Mouse (Mus musculus) CH12.LX (cell line): ENCODE data around the gene Hist1h3g. TPM values are rescaled to one million over a fixed set of nuclear protein-coding genes. Genes with fewer than 3 reads are reported as not detected.

Experiments used
- DNase-seq: peaks from one replicate; pipeline ENCODE4 v3.0.0-alpha.2; 2013; ENCODE audit errors: extremely low read depth
- H3K27ac ChIP-seq: 2 replicates; pipeline ENCODE4 v1.5.1; 2012; ENCODE audit warnings: low read depth, mild to moderate bottlenecking, control low read depth, moderate library complexity; ENCODE audit not compliant: insufficient read depth
- H3K27me3 ChIP-seq: replicated peaks from 2 replicates; pipeline ENCODE3; 2012; ENCODE audit warnings: inconsistent platforms
- H3K36me3 ChIP-seq, 2 experiments: replicated peaks in 1 of 2; 2 replicates each; pipeline versions ENCODE3 to v1.6.1; 2012; ENCODE audit warnings: inconsistent platforms in 1 of 2, low read length in 1 of 2, mild to moderate bottlenecking in 1 of 2, mixed read lengths in 1 of 2, moderate library complexity in 1 of 2; ENCODE audit not compliant: control insufficient read depth in 1 of 2, insufficient read depth in 1 of 2
- H3K4me1 ChIP-seq, 2 experiments: 2 replicates each; pipeline ENCODE4 v1.6.1; 2012; ENCODE audit warnings: inconsistent platforms in 1 of 2, moderate library complexity in 1 of 2; ENCODE audit not compliant: insufficient read depth in 2 of 2, control insufficient read depth in 1 of 2
- H3K4me2 ChIP-seq: 2 replicates; pipeline ENCODE4 v1.6.1; 2012; ENCODE audit warnings: low read depth, mild to moderate bottlenecking, control low read depth; ENCODE audit not compliant: poor library complexity, insufficient read depth, severe bottlenecking
- H3K4me3 ChIP-seq, 3 experiments: fragments of 150-350 bp in 1 of 3; sonication (generic) in 1 of 3; replicated peaks in 1 of 3; 2 replicates each; pipeline versions ENCODE3 to v1.5.1; 2011 to 2012; ENCODE audit warnings: low read depth in 2 of 3, low read length in 2 of 3, mild to moderate bottlenecking in 2 of 3, moderate library complexity in 2 of 3, control low read depth in 1 of 3, improper control_type of control experiment in 1 of 3, inconsistent platforms in 1 of 3, mixed read lengths in 1 of 3; ENCODE audit not compliant: poor library complexity in 1 of 3
- H3K79me2 ChIP-seq: replicated peaks from 2 replicates; pipeline ENCODE4 v1.6.1; 2012; ENCODE audit warnings: mild to moderate bottlenecking, moderate library complexity; ENCODE audit not compliant: control insufficient read depth, poor library complexity, insufficient read depth, severe bottlenecking; ENCODE audit errors: extremely low read depth
- H3K9ac ChIP-seq: 2 replicates; pipeline ENCODE4 v1.6.1; 2012; ENCODE audit warnings: low read depth, mild to moderate bottlenecking, control low read depth, moderate library complexity; ENCODE audit not compliant: insufficient read depth
- H3K9me3 ChIP-seq: replicated peaks from 2 replicates; pipeline ENCODE3; 2012; ENCODE audit warnings: low read length, inconsistent platforms, mixed read lengths
- CTCF ChIP-seq, 2 experiments: IDR thresholded peaks in 1 of 2; conservative IDR thresholded peaks in 1 of 2; 2 replicates each; pipeline ENCODE4 v1.5.1; 2011 to 2012; ENCODE audit warnings: low read depth in 2 of 2, low read length in 2 of 2, improper control_type of control experiment in 1 of 2, inconsistent platforms in 1 of 2, mild to moderate bottlenecking in 1 of 2, moderate library complexity in 1 of 2
- E2F4 ChIP-seq: IDR thresholded peaks from 2 replicates; pipeline ENCODE4 v1.6.1; 2011; ENCODE audit warnings: low read depth, low read length, improper control_type of control experiment; ENCODE audit not compliant: insufficient replicate concordance
- ELF1 ChIP-seq: IDR thresholded peaks from 2 replicates; pipeline ENCODE4 v1.6.1; 2014; ENCODE audit warnings: low read depth, mild to moderate bottlenecking, inconsistent platforms, low read length, improper control_type of control experiment
- HCFC1 ChIP-seq: IDR thresholded peaks from 2 replicates; pipeline ENCODE4 v1.6.1; 2012; ENCODE audit warnings: low read depth, mild to moderate bottlenecking, inconsistent platforms, low read length, improper control_type of control experiment
- KAT2A ChIP-seq: IDR thresholded peaks from 2 replicates; pipeline ENCODE4 v1.6.1; 2012; ENCODE audit warnings: low read length, improper control_type of control experiment, inconsistent platforms; ENCODE audit not compliant: insufficient replicate concordance
- MAFK ChIP-seq: IDR thresholded peaks from 2 replicates; pipeline ENCODE4 v1.6.1; 2011; ENCODE audit warnings: low read length, improper control_type of control experiment; ENCODE audit not compliant: insufficient replicate concordance
- MAZ ChIP-seq: IDR thresholded peaks from 2 replicates; pipeline ENCODE4 v1.6.1; 2012; ENCODE audit warnings: low read depth, mild to moderate bottlenecking, inconsistent platforms, low read length, improper control_type of control experiment, moderate library complexity
- MXI1 ChIP-seq: IDR thresholded peaks from 2 replicates; pipeline ENCODE4 v1.6.1; 2011; ENCODE audit warnings: mild to moderate bottlenecking, low read depth, low read length, improper control_type of control experiment
- MYC ChIP-seq: IDR thresholded peaks from 2 replicates; pipeline ENCODE4 v1.6.1; 2011; ENCODE audit warnings: low read depth, mild to moderate bottlenecking, improper control_type of control experiment, low read length
- NELFE ChIP-seq: IDR thresholded peaks from 2 replicates; pipeline ENCODE4 v1.6.1; 2011; ENCODE audit warnings: low read depth, low read length, improper control_type of control experiment
- NRF1 ChIP-seq: IDR thresholded peaks from 2 replicates; pipeline ENCODE4 v1.6.1; 2014; ENCODE audit warnings: low read depth, mild to moderate bottlenecking, inconsistent platforms, low read length, improper control_type of control experiment, moderate library complexity
- RAD21 ChIP-seq: IDR thresholded peaks from 2 replicates; pipeline ENCODE4 v1.6.1; 2011; ENCODE audit warnings: low read depth, mild to moderate bottlenecking, low read length, improper control_type of control experiment, moderate library complexity
- SIN3A ChIP-seq: IDR thresholded peaks from 2 replicates; pipeline ENCODE4 v1.6.1; 2012; ENCODE audit warnings: low read length, improper control_type of control experiment, inconsistent platforms
- SMC3 ChIP-seq: IDR thresholded peaks from 2 replicates; pipeline ENCODE4 v1.6.1; 2011; ENCODE audit warnings: low read depth, low read length, improper control_type of control experiment
- TBP ChIP-seq: conservative IDR thresholded peaks from 2 replicates; pipeline ENCODE4 v1.6.1; 2011; ENCODE audit warnings: low read depth, low read length, improper control_type of control experiment
- TCF12 ChIP-seq: IDR thresholded peaks from 2 replicates; pipeline ENCODE4 v1.6.1; 2014; ENCODE audit warnings: low read depth, mild to moderate bottlenecking, inconsistent platforms, low read length, improper control_type of control experiment
- UBTF ChIP-seq: IDR thresholded peaks from 2 replicates; pipeline ENCODE4 v1.6.1; 2012; ENCODE audit warnings: low read depth, mild to moderate bottlenecking, inconsistent platforms, low read length, improper control_type of control experiment, moderate library complexity
- USF1 ChIP-seq: IDR thresholded peaks from 2 replicates; pipeline ENCODE4 v1.6.1; 2014; ENCODE audit warnings: low read depth, mild to moderate bottlenecking, inconsistent platforms, low read length, improper control_type of control experiment
- USF2 ChIP-seq: conservative IDR thresholded peaks from 2 replicates; pipeline ENCODE4 v1.6.1; 2011; ENCODE audit warnings: low read depth, low read length, improper control_type of control experiment
- ZC3H11A ChIP-seq: IDR thresholded peaks from 2 replicates; pipeline ENCODE4 v1.6.1; 2012; ENCODE audit warnings: low read depth, mild to moderate bottlenecking, inconsistent platforms, low read length, improper control_type of control experiment
- ZMIZ1 ChIP-seq: IDR thresholded peaks from 2 replicates; pipeline ENCODE4 v1.6.1; 2012; ENCODE audit warnings: low read depth, mild to moderate bottlenecking, inconsistent platforms, low read length, improper control_type of control experiment
- ZNF384 ChIP-seq: IDR thresholded peaks from 2 replicates; pipeline ENCODE4 v1.6.1; 2012; ENCODE audit warnings: low read depth, low read length, improper control_type of control experiment, inconsistent platforms
- dilution Hi-C: fragments of 300-500 bp; cut with MboI; formaldehyde crosslinking; loops from 2 replicates; pipeline ENCODE4 v1.14.3; 2020; ENCODE audit warnings: low sequenced_read_pairs; ENCODE audit not compliant: extremely low pct_unique_long_range_greater_than_20kb, extremely low pct_ligation_motif_present
- in situ Hi-C: fragments of 300-500 bp; cut with MboI; formaldehyde crosslinking; loops from 3 replicates; pipeline ENCODE4 v1.14.3; 2019; ENCODE audit warnings: low sequenced_read_pairs, low pct_ligation_motif_present, low pct_unique_long_range_greater_than_20kb, mixed read lengths
- polyA plus RNA-seq: library from polyadenylated mRNA; unstranded; fragments of >175 nt; gene quantifications from 2 replicates; pipeline ENCODE4 v1.2.1, GENCODE M21; 2012; ENCODE audit warnings: low read depth; ENCODE audit not compliant: insufficient read length
- total RNA-seq, 2 experiments: library from RNA; depleted of rRNA; stranded (reverse); fragments of 300-350 nt in 1 of 2; fragments of >200 nt in 1 of 2; gene quantifications; 2 replicates each; pipeline ENCODE4 v1.2.3; 2012 to 2014

Hist1h3g gene
- total and polyA plus RNA-seq, 3 experiments = 3.4 to 608 (median 75.3) TPM

GRCm38 (mm10) chr13:23498653-23499052 is 36.6 kb upstream of the Hist1h3g start:
- Histone ChIP-seq H3K4me2 (peak overlapping the region; percentile 67), H3K36me3 (no peaks in the 10 kb centered on the region), H3K4me1 (peaks cover 0 to 3% of the 10 kb centered on the region in 2 experiments; a peak in 2 of 4 replicates), H3K9me3 (peaks cover 2% of the 10 kb centered on the region), H3K27ac (no peak overlapping the region), H3K9ac (no peak overlapping the region; the same call in 1 of the 2 replicates), H3K4me3 (peak overlapping the region; percentile 2 to 53 (median 9)), H3K27me3 (no peaks in the 10 kb centered on the region), H3K79me2 (no peaks in the 10 kb centered on the region)
- DNase-seq = peak; percentile 28
- TF ChIP-seq ZC3H11A (no peak), TCF12 (no peak), NELFE (no peak), MAZ (no peak), MXI1 (no peak), ZNF384 (no peak), SIN3A (0 out of 2 replicates have a peak, but pooled peaks have one; percentile 41), TBP (no peak), UBTF (no peak)
- dilution Hi-C loops = no loop called here
- in situ Hi-C loops = no loop called here

- Histone ChIP-seq H3K27me3 (no peaks in the 10 kb centered on the region), H3K4me2 (peak overlapping the region; percentile 67; the same call in 1 of the 2 replicates), H3K79me2 (no peaks in the 10 kb centered on the region), H3K36me3 (no peaks in the 10 kb centered on the region), H3K27ac (no peak overlapping the region), H3K4me3 (peak overlapping the region in 2 of 3 experiments; percentile 26 to 53), H3K9me3 (peaks cover 2% of the 10 kb centered on the region), H3K4me1 (peaks cover 3 to 8% of the 10 kb centered on the region in 2 experiments; a peak in 3 of 4 replicates), H3K9ac (no peak overlapping the region)
- peak; percentile 31 for DNase-seq
- TF ChIP-seq MAZ (no peak), ELF1 (peak; percentile 92), SMC3 (no peak), ZNF384 (peak; percentile 93), KAT2A (0 out of 2 replicates have a peak, but pooled peaks have one; percentile 18), TBP (peak; percentile 99), CTCF (conservative IDR thresholded peaks at IDR 0.05 in 1 of 2, IDR thresholded peaks at IDR 0.05 in 1 of 2; ENCODE audit: low read depth in 2 of 2, low read length in 2 of 2) (no peak), MAFK (peak; percentile 90; the same call in 1 of the 2 replicates), E2F4 (0 out of 2 replicates have a peak, but pooled peaks have one; percentile 18), ZMIZ1 (no peak), USF2 (no peak), USF1 (no peak), NRF1 (0 out of 2 replicates have a peak, but pooled peaks have one; percentile 36), RAD21 (no peak), HCFC1 (no peak), MYC (no peak)
- in situ Hi-C loops = loop anchor here (10.0 to 25.0 kb wide), 2 partner anchors 195 to 1563 kb away; partner anchors contain the start of gene Zfp184
- dilution Hi-C loops = no loop called here
Observed at GRCm38 (mm10) chr13:23499943-23500342, 35.3 kb upstream of the Hist1h3g start.
